Mouse (Mus musculus) erythroblast, embryonic 14.5 days (primary cell): ENCODE measurements at regions not wholly inside any gene's neighbourhood (a gene's known extent, or its start where the extent isn't known, plus 50 kb on each side); places are given as distances from the start of the nearest gene placed in this dataset.

Experiments used
- H3K27me3 ChIP-seq: 2 replicates; pipeline ENCODE4 v1.6.1; 2012; ENCODE audit warnings: inconsistent platforms; ENCODE audit not compliant: control insufficient read depth
- H3K36me3 ChIP-seq: 2 replicates; pipeline ENCODE4 v1.6.1; 2012; ENCODE audit warnings: mild to moderate bottlenecking, inconsistent platforms; ENCODE audit not compliant: control insufficient read depth
- H3K4me1 ChIP-seq: 2 replicates; pipeline ENCODE4 v1.6.1; 2012; ENCODE audit warnings: inconsistent platforms; ENCODE audit not compliant: control insufficient read depth
- H3K4me3 ChIP-seq: replicated peaks from 2 replicates; pipeline ENCODE3; 2012; ENCODE audit warnings: moderate library complexity, mild to moderate bottlenecking, inconsistent platforms
- H3K9me3 ChIP-seq: 2 replicates; pipeline ENCODE4 v1.6.1; 2012; ENCODE audit warnings: low read length, inconsistent platforms, mixed read lengths; ENCODE audit not compliant: control insufficient read depth
- GATA1 ChIP-seq: IDR thresholded peaks from 2 replicates; pipeline ENCODE4 v1.6.1; 2012; ENCODE audit warnings: low read length, inconsistent platforms, mixed read lengths
- TAL1 ChIP-seq: IDR thresholded peaks from 3 replicates; pipeline ENCODE4 v1.6.1; 2012; ENCODE audit warnings: low read length, inconsistent platforms, mixed read lengths

GRCm38 (mm10) chr15:63371328-63372023 lies 473.5 kb downstream of the Gsdmc2 start:
- H3K36me3 ChIP-seq = no peaks in the 10 kb centered on the region
- TF ChIP-seq TAL1 (no peak), GATA1 (no peak)
- H3K4me1 ChIP-seq = no peaks in the 10 kb centered on the region
- no peak overlapping the region for H3K4me3 ChIP-seq
- no peaks in the 10 kb centered on the region for H3K9me3 ChIP-seq
- H3K27me3 ChIP-seq = no peaks in the 10 kb centered on the region

GRCm38 (mm10) chr15:63364473-63364872 lies 480.5 kb downstream of the Gsdmc2 start:
- TF ChIP-seq TAL1 (no peak), GATA1 (no peak)
- no peak overlapping the region for H3K4me3 ChIP-seq
- no peaks in the 10 kb centered on the region for H3K36me3 ChIP-seq
- H3K4me1 ChIP-seq = no peaks in the 10 kb centered on the region
- H3K9me3 ChIP-seq = no peaks in the 10 kb centered on the region
- H3K27me3 ChIP-seq = no peaks in the 10 kb centered on the region

- TF ChIP-seq TAL1 = no peak
- TF ChIP-seq GATA1 = no peak
- no peaks in the 10 kb centered on the region for H3K9me3 ChIP-seq
- no peak overlapping the region for H3K4me3 ChIP-seq
- H3K27me3 ChIP-seq = no peaks in the 10 kb centered on the region
- H3K36me3 ChIP-seq = no peaks in the 10 kb centered on the region
- H3K4me1 ChIP-seq = no peaks in the 10 kb centered on the region
Measured at GRCm38 (mm10) chr15:63360402-63360801, 484.6 kb downstream of the Gsdmc2 start.

GRCm38 (mm10) chr15:63341730-63342129 lies 503.2 kb downstream of the Gsdmc2 start:
- Histone ChIP-seq H3K36me3 (no peaks in the 10 kb centered on the region), H3K4me3 (no peak overlapping the region), H3K27me3 (no peaks in the 10 kb centered on the region), H3K4me1 (no peaks in the 10 kb centered on the region), H3K9me3 (no peaks in the 10 kb centered on the region)
- no peak for TF ChIP-seq TAL1
- no peak for TF ChIP-seq GATA1

- TF ChIP-seq GATA1 = no peak
- no peak for TF ChIP-seq TAL1
- no peaks in the 10 kb centered on the region for H3K9me3 ChIP-seq
- no peaks in the 10 kb centered on the region for H3K4me1 ChIP-seq
Measured at GRCm38 (mm10) chr15:63340322-63341060, 504.5 kb downstream of the Gsdmc2 start.

GRCm38 (mm10) chr15:63319666-63320065 lies 525.3 kb downstream of the Gsdmc2 start:
- Histone ChIP-seq H3K36me3 (no peaks in the 10 kb centered on the region), H3K9me3 (no peaks in the 10 kb centered on the region), H3K27me3 (no peaks in the 10 kb centered on the region), H3K4me1 (no peaks in the 10 kb centered on the region), H3K4me3 (no peak overlapping the region)
- TF ChIP-seq GATA1 = no peak
- no peak for TF ChIP-seq TAL1

More at GRCm38 (mm10) chr15:63340322-63341060, 504.5 kb downstream of the Gsdmc2 start:
- Histone ChIP-seq H3K36me3 (no peaks in the 10 kb centered on the region), H3K4me3 (no peak overlapping the region), H3K27me3 (no peaks in the 10 kb centered on the region)

GRCm38 (mm10) chr15:63310426-63310825 lies 534.6 kb downstream of the Gsdmc2 start:
- TF ChIP-seq GATA1 (no peak), TAL1 (no peak)
- Histone ChIP-seq H3K9me3 (no peaks in the 10 kb centered on the region), H3K36me3 (no peaks in the 10 kb centered on the region), H3K4me3 (no peak overlapping the region), H3K4me1 (no peaks in the 10 kb centered on the region), H3K27me3 (no peaks in the 10 kb centered on the region)

GRCm38 (mm10) chr15:63299311-63299710 lies 545.7 kb downstream of the Gsdmc2 start:
- Histone ChIP-seq H3K27me3 (no peaks in the 10 kb centered on the region), H3K4me3 (no peak overlapping the region)
- no peak for TF ChIP-seq TAL1
- no peak for TF ChIP-seq GATA1

GRCm38 (mm10) chr15:63288534-63288933 lies 556.4 kb downstream of the Gsdmc2 start:
- no peaks in the 10 kb centered on the region for H3K9me3 ChIP-seq
- no peaks in the 10 kb centered on the region for H3K36me3 ChIP-seq
- no peaks in the 10 kb centered on the region for H3K4me1 ChIP-seq
- H3K4me3 ChIP-seq = no peak overlapping the region
- TF ChIP-seq TAL1 (no peak), GATA1 (no peak)
- no peaks in the 10 kb centered on the region for H3K27me3 ChIP-seq

More at GRCm38 (mm10) chr15:63299311-63299710, 545.7 kb downstream of the Gsdmc2 start:
- Histone ChIP-seq H3K9me3 (no peaks in the 10 kb centered on the region), H3K36me3 (no peaks in the 10 kb centered on the region), H3K4me1 (no peaks in the 10 kb centered on the region)
